Mouse (Mus musculus): Measurements from ENCODE around the gene Foxf1. TPM values are rescaled to one million over a fixed set of nuclear protein-coding genes. Genes with fewer than 3 reads are reported as not detected.

Foxf1 gene
- polyA plus RNA-seq, 1 experiment from 2014 or later: 0.43 TPM

GRCm38 (mm10) chr8:121127291-121127701 lies 43.1 kb downstream of the Foxf1 start:
- no peak overlapping the region for H3K9ac ChIP-seq
- no peak for ATAC-seq (ENCODE audit: low FRiP score, low read depth)
- 9% methylated on average over 11 of the region's 11 CpGs for WGBS
- peaks cover 98% of the 10 kb centered on the region for H3K27me3 ChIP-seq
- H3K4me1 ChIP-seq: peaks cover 50% of the 10 kb centered on the region
- no peak overlapping the region for H3K27ac ChIP-seq
- H3K36me3 ChIP-seq: no peaks in the 10 kb centered on the region
- H3K4me3 ChIP-seq: peak overlapping the region; percentile 30; the same call in 1 of the 2 replicates
- no peak overlapping the region for H3K4me2 ChIP-seq (replicated peaks)
- H3K9me3 ChIP-seq: 0 out of 2 replicates have a peak, but pooled peaks cover 4% of the 10 kb centered on the region

DNA sequence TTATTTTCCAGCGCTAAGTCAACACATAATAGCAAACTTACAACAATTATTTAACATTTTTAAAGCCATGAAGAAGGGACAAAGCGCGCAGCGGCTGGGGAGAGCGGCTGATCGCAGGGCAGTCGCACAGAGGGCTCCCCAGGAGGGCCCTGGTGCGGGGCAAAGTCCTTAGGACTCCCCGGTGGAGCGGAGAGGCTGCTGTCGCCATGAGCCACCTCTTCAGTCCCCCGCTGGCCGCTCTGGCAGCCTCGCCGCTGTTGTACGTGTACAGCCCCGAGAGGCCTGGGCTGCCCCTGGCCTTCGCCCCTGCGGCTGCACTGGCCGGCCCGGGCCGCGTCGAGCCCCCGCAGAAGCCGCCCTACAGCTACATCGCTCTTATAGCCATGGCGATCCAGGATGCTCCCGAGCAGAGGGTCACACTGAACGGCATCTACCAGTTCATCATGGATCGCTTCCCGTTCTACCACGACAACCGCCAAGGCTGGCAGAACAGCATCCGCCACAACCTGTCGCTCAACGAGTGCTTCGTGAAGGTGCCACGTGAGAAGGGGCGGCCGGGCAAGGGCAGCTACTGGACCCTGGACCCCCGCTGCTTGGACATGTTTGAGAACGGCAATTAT lies 43.7 kb downstream of the Foxf1 start, which contains the start of gene Foxl1:
Foxl1 (plus strand) TSS at position 185 of the 620 bp plus-strand sequence.
- H3K27ac ChIP-seq: no peak within 1 kb of the TSS
- H3K4me3 ChIP-seq: peak within 1 kb of the TSS; percentile 30
- peaks cover 50% of the 10 kb centered on the region for H3K4me1 ChIP-seq
- ATAC-seq (ENCODE audit: low FRiP score, low read depth): no peak
- H3K27me3 ChIP-seq: peaks cover 98% of the 10 kb centered on the region
- H3K4me2 ChIP-seq (replicated peaks): peak within 1 kb of the TSS; percentile 56
- H3K9ac ChIP-seq: peak within 1 kb of the TSS; percentile 26; the same call in 1 of the 2 replicates
- WGBS: 3% methylated on average over 43 of the region's 43 CpGs
- H3K9me3 ChIP-seq: 0 out of 2 replicates have a peak, but pooled peaks cover 4% of the 10 kb centered on the region
- H3K36me3 ChIP-seq: no peaks in the 10 kb centered on the region

DNA sequence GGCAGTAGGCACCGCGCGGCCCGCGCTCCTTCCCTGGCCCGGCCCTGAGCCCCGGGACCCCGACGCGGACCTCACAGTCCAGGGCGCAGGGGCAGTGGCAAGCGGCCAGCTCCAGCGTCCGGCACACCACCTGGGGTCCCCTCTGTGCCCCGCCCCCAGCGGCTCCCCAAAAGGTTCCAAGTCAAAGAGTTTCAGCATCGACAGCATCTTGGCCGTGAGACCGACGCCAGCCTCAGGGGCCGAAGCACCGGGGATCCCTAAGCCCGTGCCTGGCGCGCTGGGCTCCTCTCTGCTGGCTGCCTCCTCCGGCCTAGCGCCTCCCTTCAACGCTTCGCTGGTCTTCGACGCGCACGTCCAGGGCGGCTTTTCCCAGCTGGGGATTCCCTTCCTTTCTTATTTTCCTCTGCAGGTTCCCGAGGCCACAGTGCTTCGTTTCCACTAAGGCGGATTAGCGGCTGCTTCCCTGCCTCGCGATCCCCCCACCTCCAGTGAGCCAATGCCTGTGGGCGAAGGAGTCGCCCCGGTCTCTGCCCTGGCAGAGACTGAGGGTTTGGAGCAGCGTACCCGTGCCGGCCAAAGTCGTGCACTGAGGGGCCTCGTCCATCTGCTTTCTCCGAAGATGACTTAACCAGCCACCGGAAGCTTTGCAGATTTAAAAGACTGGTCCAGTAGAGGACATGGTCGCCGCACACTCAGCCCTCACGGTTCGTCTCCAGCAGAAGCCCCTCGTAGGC lies 44.5 kb downstream of the Foxf1 start:
- Histone ChIP-seq H3K4me3 (peak overlapping the region; percentile 30), H3K9ac (peak overlapping the region; percentile 26; the same call in 1 of the 2 replicates), H3K27ac (no peak overlapping the region), H3K4me2 (replicated peaks) (peak overlapping the region; percentile 56), H3K4me1 (peaks cover 50% of the 10 kb centered on the region), H3K9me3 (0 out of 2 replicates have a peak, but pooled peaks cover 4% of the 10 kb centered on the region), H3K27me3 (peaks cover 95% of the 10 kb centered on the region), H3K36me3 (no peaks in the 10 kb centered on the region)
- ATAC-seq (ENCODE audit: low FRiP score, low read depth): no peak
- WGBS: 4% methylated on average over 55 of the region's 55 CpGs

GRCm38 (mm10) chr8:121129265-121129940 lies 45.2 kb downstream of the Foxf1 start:
- 21% methylated on average over 16 of the region's 16 CpGs for WGBS

GRCm38 (mm10) chr8:121130522-121130921 lies 46.3 kb downstream of the Foxf1 start:
- Histone ChIP-seq H3K36me3 (no peaks in the 10 kb centered on the region), H3K9ac (no peak overlapping the region), H3K9me3 (no peaks in the 10 kb centered on the region), H3K27ac (no peak overlapping the region), H3K27me3 (peaks cover 82% of the 10 kb centered on the region), H3K4me2 (replicated peaks) (no peak overlapping the region), H3K4me1 (peaks cover 38% of the 10 kb centered on the region), H3K4me3 (no peak overlapping the region)
- no peak for ATAC-seq (ENCODE audit: low FRiP score, low read depth)
- 35% methylated on average over 5 of the region's 5 CpGs for WGBS

More at GRCm38 (mm10) chr8:121129265-121129940, 45.2 kb downstream of the Foxf1 start:
- Histone ChIP-seq H3K4me2 (replicated peaks) (no peak overlapping the region; the same call in 1 of the 2 replicates), H3K27ac (no peak overlapping the region), H3K4me3 (no peak overlapping the region), H3K9ac (no peak overlapping the region), H3K4me1 (peaks cover 50% of the 10 kb centered on the region), H3K9me3 (no peaks in the 10 kb centered on the region), H3K36me3 (no peaks in the 10 kb centered on the region), H3K27me3 (peaks cover 89% of the 10 kb centered on the region)
- ATAC-seq (ENCODE audit: low FRiP score, low read depth): no peak

- no peak for ATAC-seq (ENCODE audit: low FRiP score, low read depth)
- Histone ChIP-seq H3K36me3 (peaks cover 8% of the 10 kb centered on the region; the same call in 1 of the 2 replicates), H3K4me3 (no peak overlapping the region), H3K27ac (no peak overlapping the region), H3K4me1 (peaks cover 14% of the 10 kb centered on the region), H3K9ac (no peak overlapping the region), H3K27me3 (peaks cover 57% of the 10 kb centered on the region), H3K4me2 (replicated peaks) (no peak overlapping the region), H3K9me3 (peaks cover 14% of the 10 kb centered on the region)
- WGBS: 53% methylated on average over 5 of the region's 5 CpGs
Observed at GRCm38 (mm10) chr8:121132961-121133513, 48.9 kb downstream of the Foxf1 start.

GRCm38 (mm10) chr8:121134102-121134501 lies 49.9 kb downstream of the Foxf1 start:
- peaks cover 8% of the 10 kb centered on the region; the same call in 1 of the 2 replicates for H3K36me3 ChIP-seq
- no peak overlapping the region for H3K27ac ChIP-seq
- H3K4me3 ChIP-seq: no peak overlapping the region
- H3K4me1 ChIP-seq: peaks cover 3% of the 10 kb centered on the region
- ATAC-seq (ENCODE audit: low FRiP score, low read depth): no peak
- no peak overlapping the region for H3K9ac ChIP-seq
- WGBS: 85% methylated on average over 10 of the region's 10 CpGs
- peaks cover 14% of the 10 kb centered on the region for H3K9me3 ChIP-seq
- peaks cover 46% of the 10 kb centered on the region for H3K27me3 ChIP-seq
- H3K4me2 ChIP-seq (replicated peaks): no peak overlapping the region

- peaks cover 14% of the 10 kb centered on the region for H3K9me3 ChIP-seq
- 85% methylated on average over 11 of the region's 11 CpGs for WGBS
- ATAC-seq (ENCODE audit: low FRiP score, low read depth): no peak
- H3K27ac ChIP-seq: no peak overlapping the region
- no peak overlapping the region for H3K4me3 ChIP-seq
- H3K27me3 ChIP-seq: peaks cover 44% of the 10 kb centered on the region
- H3K9ac ChIP-seq: no peak overlapping the region
- H3K36me3 ChIP-seq: peaks cover 8% of the 10 kb centered on the region; the same call in 1 of the 2 replicates
- no peaks in the 10 kb centered on the region for H3K4me1 ChIP-seq
- no peak overlapping the region for H3K4me2 ChIP-seq (replicated peaks)
Observed at GRCm38 (mm10) chr8:121134512-121134911, 50.3 kb downstream of the Foxf1 start.

DNA sequence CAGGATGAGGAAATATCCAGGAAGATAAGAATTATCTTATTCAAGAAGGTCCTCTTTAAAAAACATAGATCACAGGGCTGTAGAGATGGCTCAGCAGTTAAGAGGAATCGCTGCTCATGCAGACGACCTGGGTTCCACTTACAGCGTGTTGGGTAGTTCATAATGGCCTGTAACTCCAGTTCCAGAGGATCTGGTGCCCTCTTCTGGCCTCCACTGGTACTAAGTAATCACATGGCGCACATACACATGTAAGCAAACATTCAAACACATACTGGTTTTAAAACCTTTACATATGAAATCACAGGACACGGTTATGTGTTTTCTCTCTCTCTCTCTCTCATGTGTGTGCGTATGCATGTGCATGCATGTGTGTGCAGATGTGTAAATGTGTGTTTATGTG lies 52.7 kb downstream of the Foxf1 start:
- H3K36me3 ChIP-seq: peaks cover 8% of the 10 kb centered on the region; the same call in 1 of the 2 replicates
- 94% methylated on average over 6 of the region's 6 CpGs for WGBS
- H3K27ac ChIP-seq: no peak overlapping the region
- no peak overlapping the region for H3K9ac ChIP-seq
- peaks cover 29% of the 10 kb centered on the region for H3K27me3 ChIP-seq
- no peaks in the 10 kb centered on the region for H3K4me1 ChIP-seq
- no peak overlapping the region for H3K4me2 ChIP-seq (replicated peaks)
- H3K9me3 ChIP-seq: peaks cover 14% of the 10 kb centered on the region
- ATAC-seq (ENCODE audit: low FRiP score, low read depth): no peak
- H3K4me3 ChIP-seq: no peak overlapping the region
